Mouse (Mus musculus) limb, embryonic 10.5 days (tissue): ENCODE measurements around the gene Clybl. TPM values are rescaled to one million over a fixed set of nuclear protein-coding genes. Genes with fewer than 3 reads are reported as not detected.
A peak's percentile ranks its signal among the peaks of the same experiment; 100 is the strongest.

Experiments
- DNase-seq: peaks from one replicate; pipeline ENCODE4 v3.0.0-alpha.2; 2017; ENCODE audit warnings: low spot score
- H3K27ac ChIP-seq: fragments of 300-500 bp; sonication (generic); 2 replicates; pipeline ENCODE4 v1.5.1; 2016; ENCODE audit warnings: mild to moderate bottlenecking
- H3K27me3 ChIP-seq: fragments of 300-500 bp; sonication (generic); 2 replicates; pipeline ENCODE4 v1.6.1; 2016; ENCODE audit warnings: low read depth, mild to moderate bottlenecking; ENCODE audit not compliant: poor library complexity, severe bottlenecking
- H3K36me3 ChIP-seq: fragments of 300-500 bp; sonication (generic); 2 replicates; pipeline ENCODE4 v1.6.1; 2016; ENCODE audit warnings: mild to moderate bottlenecking, moderate library complexity
- H3K4me1 ChIP-seq: fragments of 300-500 bp; sonication (generic); 2 replicates; pipeline ENCODE4 v1.6.1; 2016
- H3K4me3 ChIP-seq: fragments of 300-500 bp; sonication (generic); 2 replicates; pipeline ENCODE4 v1.5.1; 2016; ENCODE audit warnings: mild to moderate bottlenecking, moderate library complexity
- H3K9me3 ChIP-seq: fragments of 300-500 bp; sonication (generic); replicated peaks from 2 replicates; pipeline ENCODE4 v1.6.1; 2016; ENCODE audit warnings: mild to moderate bottlenecking
- WGBS: fragments of 180-500 bp; shearing (Covaris S2); methylation state at CpG from one replicate; pipeline ENCODE4 v1.1.7; 2016; 5-methylcytosine and 5-hydroxymethylcytosine counted together
- polyA plus RNA-seq: library from polyadenylated mRNA; unstranded; fragments of >200 nt; fragmentation: Nextera tagmentation; extraction: Ambion mirVana; gene quantifications from 2 replicates; pipeline ENCODE4 v1.2.1, GENCODE M21; 2016

Gene Clybl
- polyA plus RNA-seq: 25.1 and 26.7 TPM in 2 replicates

DNA sequence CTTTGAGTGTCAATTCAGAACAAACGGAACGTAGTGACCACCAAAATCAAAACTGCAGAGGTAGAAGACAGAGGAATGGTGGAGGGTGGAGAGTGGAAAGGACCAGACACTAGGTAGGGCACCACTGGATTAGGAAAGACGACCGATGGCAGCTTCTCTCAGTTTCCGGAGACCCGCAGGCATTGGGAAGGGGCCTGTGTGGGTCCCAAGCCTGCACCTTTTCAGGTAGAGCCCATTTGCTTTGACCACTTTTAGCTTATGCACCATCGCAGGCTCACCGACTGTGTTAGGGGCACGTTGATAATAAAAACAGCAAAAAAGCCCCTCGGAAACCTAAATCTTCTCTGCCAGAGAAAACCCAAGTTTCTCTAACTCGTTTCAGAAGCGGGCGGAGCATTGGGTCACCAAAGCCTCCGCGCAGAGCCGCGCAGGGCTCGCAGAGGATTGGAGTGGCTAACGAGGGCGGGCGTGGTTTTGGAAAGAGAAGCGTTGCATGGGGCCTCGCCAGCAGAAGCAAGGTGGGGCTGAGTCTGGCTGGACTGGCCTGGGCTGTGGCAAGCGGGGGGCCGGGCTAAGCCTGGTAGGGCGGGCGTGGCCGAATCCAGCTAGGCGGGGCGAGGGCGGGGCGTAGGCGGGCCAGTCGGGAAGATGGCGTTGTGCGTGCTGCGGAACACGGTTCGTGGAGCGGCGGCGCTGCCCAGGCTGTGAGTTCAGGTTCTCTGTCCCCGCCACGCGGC, at the start of gene Clybl:
TSS of gene Clybl (plus strand) at position 627 of the 737 bp plus-strand sequence.
- 3% methylated on average over 45 of the region's 45 CpGs for WGBS
- DNase-seq: peak; percentile 99
- Histone ChIP-seq H3K36me3 (no peaks in the 10 kb centered on the region), H3K4me1 (peaks cover 18% of the 10 kb centered on the region), H3K27ac (peak within 1 kb of the TSS; percentile 93), H3K27me3 (no peaks in the 10 kb centered on the region), H3K4me3 (peak within 1 kb of the TSS; percentile 80), H3K9me3 (no peaks in the 10 kb centered on the region)

- Histone ChIP-seq H3K4me3 (no peak overlapping the region), H3K9me3 (no peaks in the 10 kb centered on the region), H3K27me3 (no peaks in the 10 kb centered on the region), H3K27ac (no peak overlapping the region), H3K4me1 (no peaks in the 10 kb centered on the region), H3K36me3 (peaks cover 59% of the 10 kb centered on the region)
- 94% methylated on average over 3 of the region's 3 CpGs for WGBS
- no peak for DNase-seq
Observed at GRCm38 (mm10) chr14:122136368-122136928, 45.1 kb upstream of the Clybl start.

GRCm38 (mm10) chr14:122137234-122137633, 44.3 kb upstream of the Clybl start:
- Histone ChIP-seq H3K4me1 (no peaks in the 10 kb centered on the region), H3K27ac (no peak overlapping the region), H3K9me3 (no peaks in the 10 kb centered on the region), H3K27me3 (no peaks in the 10 kb centered on the region), H3K4me3 (no peak overlapping the region), H3K36me3 (peaks cover 65% of the 10 kb centered on the region)
- DNase-seq: no peak
- WGBS: 94% methylated on average over 7 of the region's 7 CpGs

DNA sequence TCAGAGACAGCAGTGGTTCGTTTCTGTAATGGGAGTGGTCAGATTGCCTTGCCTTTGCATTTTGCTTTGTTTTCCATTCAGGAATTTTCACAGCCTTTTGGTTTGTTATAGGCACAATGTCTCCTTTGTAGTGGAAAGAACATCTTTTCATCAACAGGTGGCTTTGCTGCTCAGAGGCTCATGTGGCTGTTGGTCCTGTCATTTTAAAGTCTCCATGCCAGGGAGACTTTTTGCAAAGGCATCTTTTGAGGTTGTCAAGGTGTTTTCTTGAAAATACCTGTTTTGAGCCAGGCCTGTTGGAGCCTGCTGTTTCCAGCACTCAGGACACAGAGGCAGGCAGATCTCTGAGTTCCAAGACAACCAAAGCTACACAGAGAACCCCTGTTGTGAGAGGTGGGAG, 41.4 kb upstream of the Clybl start:
- Histone ChIP-seq H3K27ac (no peak overlapping the region), H3K36me3 (peaks cover 83% of the 10 kb centered on the region), H3K4me1 (no peaks in the 10 kb centered on the region), H3K27me3 (no peaks in the 10 kb centered on the region), H3K9me3 (no peaks in the 10 kb centered on the region), H3K4me3 (no peak overlapping the region)
- 79% methylated on average over 1 of the region's 1 CpGs for WGBS
- DNase-seq: no peak

GRCm38 (mm10) chr14:122143585-122144269, 37.8 kb upstream of the Clybl start:
- H3K27me3 ChIP-seq: no peaks in the 10 kb centered on the region
- no peaks in the 10 kb centered on the region for H3K4me1 ChIP-seq
- H3K27ac ChIP-seq: no peak overlapping the region
- no peaks in the 10 kb centered on the region for H3K9me3 ChIP-seq
- WGBS: 94% methylated on average over 4 of the region's 4 CpGs
- no peak for DNase-seq
- H3K4me3 ChIP-seq: no peak overlapping the region
- peaks cover 98% of the 10 kb centered on the region for H3K36me3 ChIP-seq

DNA sequence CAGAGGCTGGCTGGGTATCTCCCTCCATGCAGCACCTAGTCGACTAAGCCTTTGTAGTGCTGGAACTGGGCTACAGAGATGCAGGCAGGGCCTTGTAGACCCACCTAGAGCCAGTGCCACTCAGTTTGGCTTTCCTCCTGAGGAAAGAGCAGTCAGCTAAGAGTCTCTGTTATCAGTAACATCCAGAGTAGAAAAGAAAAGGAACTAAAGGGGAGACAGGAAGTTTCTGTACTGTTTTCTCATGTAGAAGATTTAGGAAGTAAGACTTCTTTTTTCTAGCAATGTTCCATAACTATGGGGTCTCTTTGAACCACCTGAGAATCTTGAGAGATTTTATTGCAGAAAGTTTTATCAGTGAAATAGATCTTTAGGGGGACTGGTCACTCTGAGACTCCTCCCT, 36.1 kb upstream of the Clybl start:
- Histone ChIP-seq H3K4me1 (no peaks in the 10 kb centered on the region), H3K4me3 (no peak overlapping the region), H3K36me3 (peaks cover 100% of the 10 kb centered on the region), H3K9me3 (no peaks in the 10 kb centered on the region), H3K27me3 (no peaks in the 10 kb centered on the region), H3K27ac (no peak overlapping the region)
- 64% methylated on average over 1 of the region's 1 CpGs for WGBS
- no peak for DNase-seq

DNA sequence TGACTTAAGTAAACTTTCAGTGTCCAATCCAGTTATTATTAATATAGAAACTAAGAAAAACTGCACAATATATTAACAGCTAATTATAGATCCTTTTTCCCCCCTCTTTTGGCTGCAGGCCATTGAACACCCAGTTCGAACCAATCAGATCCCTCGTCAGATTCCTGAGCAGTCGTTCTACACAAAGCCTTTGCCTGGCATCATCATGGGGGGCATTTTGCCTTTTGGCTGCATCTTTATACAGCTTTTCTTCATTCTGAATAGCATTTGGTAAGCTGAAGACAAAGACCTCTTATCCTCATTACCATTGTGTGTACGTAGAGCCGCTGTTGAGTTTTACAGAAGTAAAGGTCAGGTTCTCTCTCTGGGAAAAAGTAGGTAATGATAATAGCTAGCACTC, 30.9 kb upstream of the Clybl start:
- Histone ChIP-seq H3K27me3 (no peaks in the 10 kb centered on the region), H3K4me1 (no peaks in the 10 kb centered on the region), H3K27ac (no peak overlapping the region), H3K9me3 (no peaks in the 10 kb centered on the region), H3K36me3 (peaks cover 100% of the 10 kb centered on the region), H3K4me3 (no peak overlapping the region)
- WGBS: 95% methylated on average over 5 of the region's 5 CpGs
- DNase-seq: no peak

DNA sequence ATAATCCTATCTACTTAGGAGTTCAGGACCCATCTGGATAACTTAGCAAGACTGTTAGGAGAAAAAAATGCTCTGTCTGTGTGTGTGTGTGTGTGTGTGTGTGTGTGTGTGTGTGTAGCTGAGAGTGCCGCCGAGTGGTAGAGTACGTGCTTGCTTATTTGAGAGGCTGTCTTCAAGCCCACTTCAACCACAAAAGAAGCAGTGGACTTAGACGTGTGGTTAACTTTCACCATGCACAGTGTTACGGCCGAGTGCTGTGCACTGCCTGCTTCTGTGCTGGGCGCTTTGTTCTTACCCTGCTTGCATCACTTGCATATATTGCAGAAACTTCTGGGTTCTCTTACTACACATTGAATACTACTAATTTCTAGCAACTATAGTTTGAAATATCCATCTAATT, 23.8 kb upstream of the Clybl start:
- WGBS: 91% methylated on average over 7 of the region's 7 CpGs
- Histone ChIP-seq H3K27me3 (no peaks in the 10 kb centered on the region), H3K4me3 (no peak overlapping the region), H3K36me3 (peaks cover 89% of the 10 kb centered on the region), H3K27ac (no peak overlapping the region), H3K9me3 (no peaks in the 10 kb centered on the region), H3K4me1 (no peaks in the 10 kb centered on the region)
- no peak for DNase-seq

- Histone ChIP-seq H3K36me3 (peaks cover 63% of the 10 kb centered on the region), H3K27me3 (no peaks in the 10 kb centered on the region), H3K9me3 (no peaks in the 10 kb centered on the region), H3K27ac (no peak overlapping the region), H3K4me1 (no peaks in the 10 kb centered on the region), H3K4me3 (no peak overlapping the region)
- no peak for DNase-seq
- 100% methylated on average over 1 of the region's 1 CpGs for WGBS
Observed at GRCm38 (mm10) chr14:122160916-122161315, 20.6 kb upstream of the Clybl start.

DNA sequence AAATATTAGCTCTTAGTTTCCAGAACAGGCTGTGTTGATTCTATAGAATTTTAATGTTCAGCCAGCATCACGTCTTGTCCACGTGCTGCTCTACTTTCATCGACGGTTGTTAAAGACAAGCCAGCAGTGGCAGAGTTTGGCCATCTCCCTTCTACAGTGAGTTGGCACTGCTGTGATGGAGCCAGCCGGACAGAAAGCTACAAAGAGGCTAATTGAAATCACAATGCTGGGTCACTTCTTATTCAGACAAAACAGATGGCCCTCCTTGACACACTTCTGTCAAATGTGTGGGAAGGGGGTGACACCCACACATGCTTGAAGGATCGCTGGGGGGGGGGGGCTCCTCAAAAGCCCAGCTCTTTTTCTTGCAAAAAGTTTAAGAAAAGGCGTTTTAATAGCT, 12.6 kb upstream of the Clybl start:
- H3K36me3 ChIP-seq: peaks cover 5% of the 10 kb centered on the region
- no peaks in the 10 kb centered on the region for H3K9me3 ChIP-seq
- H3K4me3 ChIP-seq: no peak overlapping the region
- H3K27me3 ChIP-seq: no peaks in the 10 kb centered on the region
- no peaks in the 10 kb centered on the region for H3K4me1 ChIP-seq
- WGBS: 88% methylated on average over 7 of the region's 7 CpGs
- H3K27ac ChIP-seq: no peak overlapping the region
- no peak for DNase-seq

DNA sequence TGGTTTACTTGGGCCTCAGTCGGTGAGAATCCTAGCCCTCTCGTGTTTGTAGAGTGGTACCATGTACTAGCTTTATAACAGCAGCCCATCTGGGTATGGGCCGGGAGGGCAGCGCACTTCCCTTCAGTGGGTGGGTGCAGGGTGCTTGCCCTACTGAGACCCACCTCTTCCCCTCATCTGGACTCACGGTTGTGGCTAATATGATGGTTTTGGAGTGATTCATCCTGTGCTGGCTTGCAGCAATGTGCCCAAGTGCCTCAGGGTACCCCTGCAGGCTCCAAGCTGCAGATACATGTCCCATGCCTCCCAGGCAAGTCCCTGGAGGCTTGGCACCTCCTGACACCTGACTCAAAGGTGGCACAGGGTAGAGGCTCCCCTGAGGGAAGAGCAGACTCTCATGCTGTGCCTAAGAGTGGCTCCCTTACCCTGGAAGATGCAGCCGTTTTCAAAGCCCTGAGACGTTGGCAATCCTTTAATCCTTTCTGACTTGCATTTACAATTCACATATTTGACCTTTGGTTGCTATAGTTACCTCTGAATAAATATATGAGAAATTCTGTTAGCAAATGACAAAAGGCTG, 11.2 kb upstream of the Clybl start:
- Histone ChIP-seq H3K9me3 (no peaks in the 10 kb centered on the region), H3K36me3 (no peaks in the 10 kb centered on the region), H3K27me3 (no peaks in the 10 kb centered on the region), H3K4me1 (no peaks in the 10 kb centered on the region), H3K27ac (no peak overlapping the region), H3K4me3 (no peak overlapping the region)
- no peak for DNase-seq
- 83% methylated on average over 7 of the region's 7 CpGs for WGBS

- WGBS: 84% methylated on average over 7 of the region's 7 CpGs
- no peaks in the 10 kb centered on the region for H3K4me1 ChIP-seq
Observed at GRCm38 (mm10) chr14:122171031-122171430, 10.5 kb upstream of the Clybl start.

DNA sequence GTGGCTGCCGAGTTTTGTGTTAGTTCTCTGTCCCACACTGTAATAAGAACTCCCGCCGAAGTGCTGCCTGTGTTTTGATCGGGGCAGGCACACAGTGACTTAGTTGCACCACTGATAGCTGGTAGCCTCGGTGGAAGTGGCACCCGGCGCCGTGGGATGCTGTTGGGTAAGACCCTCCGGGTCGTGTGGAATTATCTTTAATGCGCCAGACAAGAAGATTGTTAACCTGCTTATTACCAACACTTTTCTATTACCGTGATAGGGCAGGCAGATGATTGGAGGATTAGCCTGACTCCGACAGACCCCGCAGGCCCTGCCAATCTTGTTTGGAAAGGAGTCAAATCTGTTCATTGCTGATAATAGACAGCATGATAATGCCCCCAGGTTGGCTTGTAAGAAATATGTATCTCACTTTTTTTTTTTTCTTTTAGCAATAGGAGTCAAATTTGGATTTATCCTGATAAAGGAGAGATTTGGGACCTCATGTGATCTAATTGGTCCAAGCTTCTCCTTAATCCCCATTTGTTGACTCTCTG, 5.2 kb upstream of the Clybl start:
- no peak for DNase-seq
- Histone ChIP-seq H3K27ac (no peak overlapping the region), H3K4me1 (peaks cover 8% of the 10 kb centered on the region), H3K9me3 (no peaks in the 10 kb centered on the region), H3K27me3 (no peaks in the 10 kb centered on the region), H3K4me3 (no peak overlapping the region), H3K36me3 (no peaks in the 10 kb centered on the region)
- 89% methylated on average over 14 of the region's 14 CpGs for WGBS

More at GRCm38 (mm10) chr14:122171031-122171430, 10.5 kb upstream of the Clybl start:
- Histone ChIP-seq H3K27ac (no peak overlapping the region), H3K36me3 (no peaks in the 10 kb centered on the region), H3K9me3 (no peaks in the 10 kb centered on the region), H3K27me3 (no peaks in the 10 kb centered on the region), H3K4me3 (no peak overlapping the region)
- no peak for DNase-seq
